Mouse (Mus musculus) forebrain, embryonic 15.5 days (tissue): ENCODE results near the gene Atp7a. TPM values are rescaled to one million over a fixed set of nuclear protein-coding genes. Genes with fewer than 3 reads are reported as not detected.

Experiments used
- ATAC-seq: fragments of 200-750 bp; cut with Nextera tagmentation; replicated peaks from 2 replicates; pipeline ENCODE4 v1.8.0; 2017; ENCODE audit warnings: mild to moderate bottlenecking, moderate TSS enrichment, moderate library complexity
- H3K27ac ChIP-seq: fragments of 300-500 bp; sonication (generic); replicated peaks from 2 replicates; pipeline ENCODE4 v1.5.1; 2015; ENCODE audit warnings: mild to moderate bottlenecking, inconsistent platforms
- H3K27me3 ChIP-seq: fragments of 300-500 bp; sonication (generic); 2 replicates; pipeline ENCODE4 v1.6.1; 2015; ENCODE audit warnings: inconsistent platforms
- H3K36me3 ChIP-seq: fragments of 300-500 bp; sonication (generic); 2 replicates; pipeline ENCODE4 v1.6.1; 2015; ENCODE audit warnings: mild to moderate bottlenecking, inconsistent platforms
- H3K4me1 ChIP-seq: fragments of 300-500 bp; sonication (generic); 2 replicates; pipeline ENCODE4 v1.6.1; 2015; ENCODE audit warnings: inconsistent platforms
- H3K4me2 ChIP-seq: fragments of 300-500 bp; sonication (generic); replicated peaks from 2 replicates; pipeline ENCODE4 v1.6.1; 2015; ENCODE audit warnings: mild to moderate bottlenecking, inconsistent platforms
- H3K4me3 ChIP-seq: fragments of 300-500 bp; sonication (generic); 2 replicates; pipeline ENCODE4 v1.5.1; 2015; ENCODE audit warnings: mild to moderate bottlenecking, inconsistent platforms
- H3K9ac ChIP-seq: fragments of 300-500 bp; sonication (generic); replicated peaks from 2 replicates; pipeline ENCODE4 v1.6.1; 2015; ENCODE audit warnings: mild to moderate bottlenecking, inconsistent platforms
- H3K9me3 ChIP-seq: fragments of 300-500 bp; sonication (generic); 2 replicates; pipeline ENCODE4 v1.6.1; 2016; ENCODE audit warnings: inconsistent platforms
- WGBS: fragments of 180-500 bp; shearing (Covaris S2); methylation state at CpG from one replicate; pipeline ENCODE4 v1.1.7; 2015; ENCODE audit warnings: mixed read lengths; 5-methylcytosine and 5-hydroxymethylcytosine counted together
- polyA plus RNA-seq: library from polyadenylated mRNA; unstranded; fragments of >200 nt; fragmentation: Nextera tagmentation; extraction: Ambion mirVana; gene quantifications from 2 replicates; pipeline ENCODE4 v1.2.1, GENCODE M21; 2015

Gene Atp7a
- polyA plus RNA-seq, 1 experiment from 2014 or later: 17.6 TPM

GRCm38 (mm10) chrX:106085564-106085963, 58.5 kb downstream of the Atp7a start:
- Histone ChIP-seq H3K9ac (no peak overlapping the region), H3K9me3 (no peaks in the 10 kb centered on the region), H3K4me1 (no peaks in the 10 kb centered on the region), H3K4me3 (no peak overlapping the region), H3K4me2 (no peak overlapping the region), H3K36me3 (no peaks in the 10 kb centered on the region), H3K27me3 (no peaks in the 10 kb centered on the region), H3K27ac (no peak overlapping the region)
- ATAC-seq: no peak
- 93% methylated on average over 2 of the region's 2 CpGs for WGBS

GRCm38 (mm10) chrX:106092939-106093338, 65.9 kb downstream of the Atp7a start:
- 29% methylated on average over 5 of the region's 5 CpGs for WGBS
- Histone ChIP-seq H3K36me3 (no peaks in the 10 kb centered on the region), H3K27ac (no peak overlapping the region), H3K9ac (no peak overlapping the region), H3K4me2 (no peak overlapping the region), H3K4me3 (no peak overlapping the region), H3K27me3 (no peaks in the 10 kb centered on the region), H3K9me3 (no peaks in the 10 kb centered on the region), H3K4me1 (no peaks in the 10 kb centered on the region)
- peak; percentile 41; the same call in 1 of the 2 replicates for ATAC-seq

- H3K9ac ChIP-seq: no peak overlapping the region
- H3K4me3 ChIP-seq: no peak overlapping the region
- WGBS: 34% methylated on average over 2 of the region's 2 CpGs
- H3K27me3 ChIP-seq: no peaks in the 10 kb centered on the region
- H3K4me1 ChIP-seq: no peaks in the 10 kb centered on the region
- H3K27ac ChIP-seq: no peak overlapping the region
- peaks cover 4% of the 10 kb centered on the region for H3K36me3 ChIP-seq
- ATAC-seq: no peak
- H3K9me3 ChIP-seq: no peaks in the 10 kb centered on the region
- H3K4me2 ChIP-seq: no peak overlapping the region
Observed at GRCm38 (mm10) chrX:106105464-106105863, 78.4 kb downstream of the Atp7a start.

- peaks cover 6% of the 10 kb centered on the region for H3K36me3 ChIP-seq
- H3K27ac ChIP-seq: no peak overlapping the region
- no peak for ATAC-seq
- H3K4me1 ChIP-seq: no peaks in the 10 kb centered on the region
- no peak overlapping the region for H3K9ac ChIP-seq
- H3K9me3 ChIP-seq: no peaks in the 10 kb centered on the region
- no peaks in the 10 kb centered on the region for H3K27me3 ChIP-seq
- WGBS: 85% methylated on average over 4 of the region's 4 CpGs
- H3K4me3 ChIP-seq: no peak overlapping the region
- H3K4me2 ChIP-seq: no peak overlapping the region
Observed at GRCm38 (mm10) chrX:106113881-106114280, 86.8 kb downstream of the Atp7a start.

- Histone ChIP-seq H3K4me2 (no peak overlapping the region), H3K9ac (no peak overlapping the region), H3K27me3 (no peaks in the 10 kb centered on the region), H3K4me3 (no peak overlapping the region), H3K36me3 (peaks cover 6% of the 10 kb centered on the region), H3K4me1 (no peaks in the 10 kb centered on the region), H3K9me3 (no peaks in the 10 kb centered on the region), H3K27ac (no peak overlapping the region)
- 84% methylated on average over 1 of the region's 1 CpGs for WGBS
- no peak for ATAC-seq
Observed at GRCm38 (mm10) chrX:106114674-106115073, 87.6 kb downstream of the Atp7a start.

GRCm38 (mm10) chrX:106122823-106123222, 95.7 kb downstream of the Atp7a start:
- peaks cover 6% of the 10 kb centered on the region; the same call in 1 of the 2 replicates for H3K36me3 ChIP-seq
- H3K27ac ChIP-seq: no peak overlapping the region
- WGBS: 96% methylated on average over 2 of the region's 2 CpGs
- no peaks in the 10 kb centered on the region for H3K4me1 ChIP-seq
- no peak overlapping the region for H3K4me3 ChIP-seq
- H3K27me3 ChIP-seq: no peaks in the 10 kb centered on the region
- no peak for ATAC-seq
- no peak overlapping the region for H3K9ac ChIP-seq
- no peak overlapping the region for H3K4me2 ChIP-seq
- no peaks in the 10 kb centered on the region for H3K9me3 ChIP-seq

GRCm38 (mm10) chrX:106128283-106128682, 101.2 kb downstream of the Atp7a start:
- Histone ChIP-seq H3K9me3 (no peaks in the 10 kb centered on the region), H3K9ac (no peak overlapping the region), H3K4me2 (no peak overlapping the region), H3K27ac (no peak overlapping the region), H3K36me3 (peaks cover 2% of the 10 kb centered on the region; the same call in 1 of the 2 replicates), H3K27me3 (no peaks in the 10 kb centered on the region), H3K4me1 (no peaks in the 10 kb centered on the region), H3K4me3 (no peak overlapping the region)
- 79% methylated on average over 6 of the region's 6 CpGs for WGBS
- ATAC-seq: no peak

- Histone ChIP-seq H3K36me3 (0 out of 2 replicates have a peak, but pooled peaks cover 2% of the 10 kb centered on the region), H3K27me3 (no peaks in the 10 kb centered on the region), H3K4me3 (no peak overlapping the region), H3K4me1 (no peaks in the 10 kb centered on the region), H3K4me2 (no peak overlapping the region), H3K9me3 (no peaks in the 10 kb centered on the region), H3K27ac (no peak overlapping the region), H3K9ac (no peak overlapping the region)
- no peak for ATAC-seq
- WGBS: 94% methylated on average over 4 of the region's 4 CpGs
Observed at GRCm38 (mm10) chrX:106129877-106130276, 102.8 kb downstream of the Atp7a start.

GRCm38 (mm10) chrX:106134916-106135315, 107.8 kb downstream of the Atp7a start:
- H3K27ac ChIP-seq: no peak overlapping the region
- no peaks in the 10 kb centered on the region for H3K4me1 ChIP-seq
- ATAC-seq: no peak
- no peaks in the 10 kb centered on the region for H3K27me3 ChIP-seq
- H3K9ac ChIP-seq: no peak overlapping the region
- no peaks in the 10 kb centered on the region for H3K36me3 ChIP-seq
- H3K4me2 ChIP-seq: no peak overlapping the region
- H3K4me3 ChIP-seq: no peak overlapping the region
- no peaks in the 10 kb centered on the region for H3K9me3 ChIP-seq
- WGBS: 95% methylated on average over 3 of the region's 3 CpGs

GRCm38 (mm10) chrX:106135484-106135883, 108.4 kb downstream of the Atp7a start:
- Histone ChIP-seq H3K4me2 (no peak overlapping the region), H3K27ac (no peak overlapping the region), H3K4me1 (no peaks in the 10 kb centered on the region), H3K4me3 (no peak overlapping the region), H3K27me3 (no peaks in the 10 kb centered on the region), H3K9me3 (no peaks in the 10 kb centered on the region), H3K36me3 (no peaks in the 10 kb centered on the region), H3K9ac (no peak overlapping the region)
- no peak for ATAC-seq
- WGBS: 84% methylated on average over 4 of the region's 4 CpGs

- no peak overlapping the region for H3K4me2 ChIP-seq
- WGBS: 74% methylated on average over 12 of the region's 12 CpGs
- no peak overlapping the region for H3K27ac ChIP-seq
- H3K9ac ChIP-seq: no peak overlapping the region
- no peaks in the 10 kb centered on the region for H3K4me1 ChIP-seq
- no peak for ATAC-seq
- no peaks in the 10 kb centered on the region for H3K9me3 ChIP-seq
- no peaks in the 10 kb centered on the region for H3K27me3 ChIP-seq
- no peaks in the 10 kb centered on the region for H3K36me3 ChIP-seq
- no peak overlapping the region for H3K4me3 ChIP-seq
Observed at GRCm38 (mm10) chrX:106135916-106136575, 109.0 kb downstream of the Atp7a start.

- Histone ChIP-seq H3K4me3 (no peak overlapping the region), H3K9me3 (no peaks in the 10 kb centered on the region), H3K4me1 (no peaks in the 10 kb centered on the region), H3K4me2 (no peak overlapping the region), H3K36me3 (no peaks in the 10 kb centered on the region), H3K9ac (no peak overlapping the region), H3K27me3 (no peaks in the 10 kb centered on the region), H3K27ac (no peak overlapping the region)
- WGBS: 82% methylated on average over 13 of the region's 13 CpGs
- no peak for ATAC-seq
Observed at GRCm38 (mm10) chrX:106139309-106140070, 112.4 kb downstream of the Atp7a start.
